Mouse (Mus musculus): Measurements from ENCODE around the gene Uqcr10.

DNA sequence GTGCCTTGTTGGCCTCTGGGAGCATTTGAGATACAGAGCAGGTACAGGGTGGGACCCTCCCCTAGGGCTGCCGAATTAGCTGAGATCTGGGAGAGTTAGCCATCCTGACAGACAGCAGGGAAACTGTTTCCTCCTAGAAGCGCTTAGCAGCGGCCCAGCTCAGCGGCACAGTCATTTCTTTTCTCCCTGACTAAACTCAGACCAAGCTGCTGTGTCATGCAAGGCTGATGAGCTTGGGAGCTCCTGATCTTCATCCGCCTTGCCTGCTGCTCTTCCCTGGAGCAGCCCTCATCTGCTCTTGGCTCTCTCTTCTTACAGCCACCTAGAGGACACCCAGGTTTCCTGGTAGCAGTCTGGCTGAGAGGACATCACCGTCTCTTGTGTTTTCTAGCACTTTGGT is 20.0 kb downstream of the Uqcr10 start:
- TF ChIP-seq CTCF (IDR thresholded peaks at IDR 0.05; ENCODE audit: borderline replicate concordance, control insufficient read depth, extremely low read depth, insufficient read depth, low read length, poor library complexity) (no peak), POLR2A (IDR thresholded peaks at IDR 0.05; ENCODE audit: control insufficient read depth, extremely low read depth, insufficient read depth, low read length, poor library complexity) (no peak)

Measured in thymus, adult 2 months (tissue).